Mouse (Mus musculus) thymus, adult 2 months (tissue): ENCODE results near the gene Aldh1l1. TPM values are rescaled to one million over a fixed set of nuclear protein-coding genes. Genes with fewer than 3 reads are reported as not detected.

Experiments used
- DNase-seq: peaks from one replicate; pipeline ENCODE4 v3.0.0; 2021
- H3K27ac ChIP-seq: fragments of 200-500 bp; 2 replicates; pipeline ENCODE4 v1.5.1; 2012; ENCODE audit warnings: low read length, control low read depth; ENCODE audit not compliant: control insufficient read depth, insufficient read depth
- H3K27me3 ChIP-seq: fragments of 200-500 bp; 2 replicates; pipeline ENCODE4 v1.6.1; 2012; ENCODE audit warnings: mild to moderate bottlenecking, low read length, moderate library complexity, mixed read lengths; ENCODE audit not compliant: control insufficient read depth, insufficient read depth
- H3K36me3 ChIP-seq: fragments of 200-500 bp; 2 replicates; pipeline ENCODE4 v1.6.1; 2012; ENCODE audit warnings: mild to moderate bottlenecking, low read length, moderate library complexity; ENCODE audit not compliant: control insufficient read depth, insufficient read depth
- H3K4me1 ChIP-seq: fragments of 200-500 bp; replicated peaks from 2 replicates; pipeline ENCODE4 v1.6.1; 2012; ENCODE audit warnings: low read length; ENCODE audit not compliant: control insufficient read depth, insufficient read depth
- H3K4me3 ChIP-seq: fragments of 200-500 bp; 2 replicates; pipeline ENCODE4 v1.5.1; 2012; ENCODE audit warnings: mild to moderate bottlenecking, low read length, control low read depth, moderate library complexity; ENCODE audit not compliant: control insufficient read depth, insufficient read depth
- CTCF ChIP-seq: fragments of 200-500 bp; IDR thresholded peaks from 2 replicates; pipeline ENCODE4 v1.5.1; 2012; ENCODE audit warnings: mild to moderate bottlenecking, control low read depth, low read length, moderate library complexity, borderline replicate concordance; ENCODE audit not compliant: control insufficient read depth, poor library complexity, insufficient read depth; ENCODE audit errors: extremely low read depth
- POLR2A ChIP-seq: fragments of 200-500 bp; IDR thresholded peaks from 2 replicates; pipeline ENCODE4 v1.6.1; 2012; ENCODE audit warnings: mild to moderate bottlenecking, low read length, control low read depth, moderate library complexity; ENCODE audit not compliant: control insufficient read depth, poor library complexity, insufficient read depth; ENCODE audit errors: extremely low read depth
- WGBS: fragments of 180-500 bp; shearing (Covaris S2); methylation state at CpG from one replicate; pipeline ENCODE4 v1.1.7; 2018; 5-methylcytosine and 5-hydroxymethylcytosine counted together
- polyA plus RNA-seq: library from polyadenylated mRNA; depleted of rRNA; stranded (reverse); fragments of >200 nt; gene quantifications from 2 replicates; pipeline ENCODE4 v1.2.3, GENCODE M21; 2012

The Aldh1l1 gene
- polyA plus RNA-seq, 1 experiment, result 14.8 TPM

- Histone ChIP-seq H3K4me3 (no peak overlapping the region), H3K36me3 (no peaks in the 10 kb centered on the region), H3K27ac (no peak overlapping the region), H3K4me1 (no peaks in the 10 kb centered on the region), H3K27me3 (no peaks in the 10 kb centered on the region)
- no peak for TF ChIP-seq CTCF
- no peak for TF ChIP-seq POLR2A
- WGBS, result 90% methylated on average over 1 of the region's 1 CpGs
- DNase-seq, result no peak
Observed at GRCm38 (mm10) chr6:90590707-90591106, 104.5 kb downstream of the Aldh1l1 start.

- DNase-seq, result no peak
- no peaks in the 10 kb centered on the region for H3K27me3 ChIP-seq
- TF ChIP-seq POLR2A (no peak), CTCF (no peak)
- no peak overlapping the region for H3K4me3 ChIP-seq
- no peak overlapping the region for H3K27ac ChIP-seq
- no peaks in the 10 kb centered on the region for H3K4me1 ChIP-seq
- no peaks in the 10 kb centered on the region for H3K36me3 ChIP-seq
- WGBS, result 87% methylated on average over 1 of the region's 1 CpGs
Observed at GRCm38 (mm10) chr6:90594972-90595371, 108.7 kb downstream of the Aldh1l1 start.

DNA sequence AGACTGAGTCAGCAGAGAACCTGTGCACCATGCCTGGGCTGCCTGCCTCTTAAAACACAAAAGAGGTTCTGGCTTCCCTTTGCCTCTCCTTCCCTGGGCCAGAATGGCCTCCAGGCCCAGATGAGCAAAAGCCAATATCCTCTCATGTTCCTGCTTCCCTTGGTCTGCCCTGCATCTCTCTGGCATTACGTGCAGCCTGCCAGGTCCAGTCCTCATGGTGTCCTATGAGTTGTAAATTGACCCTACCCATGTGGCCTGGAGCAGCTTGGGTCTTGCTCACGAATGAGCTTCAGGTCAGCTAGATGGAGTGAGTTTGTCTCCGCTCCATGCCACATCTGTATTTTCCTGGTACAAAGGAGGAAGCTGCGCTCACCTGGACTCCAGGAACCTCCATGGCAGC is 110.8 kb downstream of the Aldh1l1 start:
- H3K27me3 ChIP-seq, result no peaks in the 10 kb centered on the region
- H3K27ac ChIP-seq, result no peak overlapping the region
- H3K36me3 ChIP-seq, result no peaks in the 10 kb centered on the region
- no peak overlapping the region for H3K4me3 ChIP-seq
- no peak for TF ChIP-seq POLR2A
- DNase-seq, result no peak
- WGBS, result 95% methylated on average over 4 of the region's 4 CpGs
- no peaks in the 10 kb centered on the region for H3K4me1 ChIP-seq

DNA sequence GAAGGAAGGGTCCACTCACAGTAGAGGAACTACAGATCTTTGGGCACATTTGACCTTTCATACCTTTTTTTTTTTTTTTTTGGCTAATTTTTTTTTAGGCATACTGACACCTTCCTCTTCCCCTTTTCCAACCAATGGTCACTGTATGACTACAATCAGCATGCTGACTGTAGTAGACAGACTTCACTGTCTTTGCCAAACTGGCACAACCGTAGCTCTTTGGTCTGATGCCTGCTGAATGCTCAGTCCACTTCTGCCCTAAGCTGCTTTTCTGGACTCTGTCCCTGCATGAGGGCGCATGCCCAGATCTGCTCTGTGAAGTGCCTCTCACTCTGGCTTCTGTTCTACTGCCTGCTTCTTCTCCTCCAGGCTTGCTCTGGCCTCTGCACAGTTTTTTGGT is 111.4 kb downstream of the Aldh1l1 start:
- no peak for DNase-seq
- Histone ChIP-seq H3K4me1 (no peaks in the 10 kb centered on the region), H3K36me3 (no peaks in the 10 kb centered on the region), H3K4me3 (no peak overlapping the region), H3K27me3 (no peaks in the 10 kb centered on the region), H3K27ac (no peak overlapping the region)
- TF ChIP-seq POLR2A (no peak), CTCF (no peak)
- 63% methylated on average over 2 of the region's 2 CpGs for WGBS

DNA sequence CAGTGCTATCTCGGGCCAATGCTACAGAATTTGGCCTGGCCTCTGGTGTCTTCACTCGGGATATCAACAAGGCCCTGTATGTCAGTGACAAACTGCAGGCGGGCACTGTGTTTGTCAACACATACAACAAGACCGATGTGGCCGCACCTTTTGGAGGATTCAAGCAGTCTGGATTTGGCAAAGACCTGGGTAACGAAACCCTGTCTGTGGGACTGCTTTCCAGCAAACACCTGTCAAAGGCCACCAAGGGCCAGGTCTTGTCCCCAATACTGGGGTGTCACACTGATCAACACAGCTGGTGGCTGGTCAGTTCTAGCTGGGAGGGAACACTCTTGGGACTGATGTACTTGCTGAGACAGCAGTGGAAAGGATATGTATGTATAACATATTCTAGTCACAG is 112.0 kb downstream of the Aldh1l1 start:
- Histone ChIP-seq H3K36me3 (no peaks in the 10 kb centered on the region), H3K27me3 (no peaks in the 10 kb centered on the region), H3K4me3 (no peak overlapping the region), H3K4me1 (0 out of 2 replicates have a peak, but pooled peaks cover 3% of the 10 kb centered on the region), H3K27ac (no peak overlapping the region)
- TF ChIP-seq CTCF (no peak), POLR2A (no peak)
- no peak for DNase-seq
- WGBS, result 96% methylated on average over 6 of the region's 6 CpGs

- 94% methylated on average over 4 of the region's 4 CpGs for WGBS
- no peak overlapping the region for H3K27ac ChIP-seq
- no peak for TF ChIP-seq POLR2A
- TF ChIP-seq CTCF, result no peak
Observed at GRCm38 (mm10) chr6:90600351-90600750, 114.1 kb downstream of the Aldh1l1 start.

GRCm38 (mm10) chr6:90601736-90602135 is 115.5 kb downstream of the Aldh1l1 start:
- peaks cover 14% of the 10 kb centered on the region for H3K4me1 ChIP-seq
- DNase-seq, result no peak
- no peaks in the 10 kb centered on the region for H3K36me3 ChIP-seq
- no peaks in the 10 kb centered on the region for H3K27me3 ChIP-seq
- 85% methylated on average over 7 of the region's 7 CpGs for WGBS
- H3K27ac ChIP-seq, result no peak overlapping the region
- TF ChIP-seq POLR2A, result no peak
- H3K4me3 ChIP-seq, result no peak overlapping the region

More at GRCm38 (mm10) chr6:90600351-90600750, 114.1 kb downstream of the Aldh1l1 start:
- DNase-seq, result no peak
- H3K36me3 ChIP-seq, result no peaks in the 10 kb centered on the region
- peaks cover 14% of the 10 kb centered on the region for H3K4me1 ChIP-seq
- no peaks in the 10 kb centered on the region for H3K27me3 ChIP-seq
- H3K4me3 ChIP-seq, result no peak overlapping the region
